Mouse (Mus musculus): ENCODE results near the gene Tmem62.

- TF ChIP-seq CTCF (IDR thresholded peaks at IDR 0.05; ENCODE audit: extremely low read depth, insufficient read depth, insufficient read length, insufficient replicate concordance) (no peak), POLR2A (IDR thresholded peaks at IDR 0.05; ENCODE audit: low read depth, low read length) (no peak)
Measured at GRCm38 (mm10) chr2:120998863-120999262, 22.0 kb downstream of the Tmem62 start.

Measured in spleen, adult 2 months (tissue).